Mouse (Mus musculus) layer of hippocampus, adult 11-12 months (tissue): ENCODE results near the gene Acot7.

Source experiments
- DNase-seq: peaks from one replicate; pipeline ENCODE4 v3.0.0; 2022; ENCODE audit warnings: low spot score

The Acot7 gene

DNA sequence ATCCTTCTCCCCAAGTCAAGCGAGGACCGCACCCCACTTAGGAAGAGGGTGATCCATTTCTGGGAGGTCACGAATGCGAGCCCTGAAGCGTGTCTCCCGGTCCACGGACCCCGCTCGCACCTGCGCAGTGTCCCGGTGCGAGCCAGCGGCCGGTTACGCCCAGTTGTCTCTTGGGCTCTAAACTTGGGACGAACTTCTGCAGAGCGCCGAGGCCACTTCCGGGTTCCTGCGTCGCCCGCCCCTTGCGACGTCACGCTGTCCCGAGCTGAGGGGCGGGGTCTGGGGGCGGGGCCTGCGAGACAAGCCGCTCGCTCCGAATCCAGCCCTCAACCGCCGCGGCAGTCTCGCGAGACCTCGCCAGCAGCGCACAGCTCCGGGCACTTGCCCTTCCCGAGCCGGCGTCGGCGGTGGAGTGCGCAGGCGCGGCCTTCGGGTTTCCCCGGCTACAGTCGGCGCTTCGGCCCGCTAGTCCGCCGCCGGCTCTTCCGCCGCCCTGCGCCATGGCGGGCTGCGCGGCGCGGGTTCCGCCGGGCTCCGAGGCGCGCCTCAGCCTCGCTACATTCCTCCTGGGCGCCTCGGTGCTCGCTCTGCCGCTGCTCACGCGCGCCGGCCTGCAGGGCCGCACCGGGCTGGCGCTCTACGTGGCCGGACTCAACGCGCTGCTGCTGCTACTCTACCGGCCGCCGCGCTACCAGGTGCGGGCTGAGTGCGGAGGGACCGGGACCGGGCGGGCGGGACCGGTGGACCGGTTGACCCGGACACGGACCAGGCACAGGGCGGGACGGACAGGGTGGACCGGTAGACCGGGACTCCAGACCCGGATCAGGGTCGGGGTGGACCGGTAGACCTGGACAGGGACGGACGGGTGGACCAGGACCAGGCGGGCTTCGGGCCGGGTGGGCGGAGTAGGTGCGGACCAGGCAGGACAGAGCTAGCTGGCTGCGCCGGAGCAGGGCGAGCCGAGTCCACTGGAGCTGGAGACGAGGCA lies 119.2 kb downstream of the Acot7 start, which contains the start of gene Icmt:
Gene Icmt, plus strand, starts transcription at position 354 of the 988 bp plus-strand sequence.
- DNase-seq: peak; percentile 99

- DNase-seq: no peak
These were observed 120.9 kb downstream of the Acot7 start for GRCm38 (mm10) chr4:152298836-152299235.

DNA sequence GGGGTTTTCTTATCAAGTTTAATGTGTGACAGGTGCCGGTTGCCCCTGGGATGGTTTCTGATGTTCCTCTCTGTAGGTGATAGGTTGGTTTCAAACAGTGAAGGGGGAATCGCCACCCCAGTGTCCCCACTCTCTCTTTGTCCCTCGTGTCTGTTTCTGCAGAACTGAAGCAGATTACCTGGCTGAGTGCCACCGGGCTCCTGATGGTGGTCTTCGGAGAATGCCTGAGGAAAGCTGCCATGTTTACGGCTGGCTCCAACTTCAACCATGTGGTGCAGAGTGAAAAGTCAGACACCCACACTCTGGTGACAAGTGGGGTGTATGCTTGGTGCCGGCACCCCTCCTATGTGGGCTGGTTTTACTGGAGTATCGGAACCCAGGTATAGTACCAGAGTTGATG lies 122.4 kb downstream of the Acot7 start:
- no peak for DNase-seq

GRCm38 (mm10) chr4:152302012-152302411 lies 124.1 kb downstream of the Acot7 start:
- DNase-seq: no peak

DNA sequence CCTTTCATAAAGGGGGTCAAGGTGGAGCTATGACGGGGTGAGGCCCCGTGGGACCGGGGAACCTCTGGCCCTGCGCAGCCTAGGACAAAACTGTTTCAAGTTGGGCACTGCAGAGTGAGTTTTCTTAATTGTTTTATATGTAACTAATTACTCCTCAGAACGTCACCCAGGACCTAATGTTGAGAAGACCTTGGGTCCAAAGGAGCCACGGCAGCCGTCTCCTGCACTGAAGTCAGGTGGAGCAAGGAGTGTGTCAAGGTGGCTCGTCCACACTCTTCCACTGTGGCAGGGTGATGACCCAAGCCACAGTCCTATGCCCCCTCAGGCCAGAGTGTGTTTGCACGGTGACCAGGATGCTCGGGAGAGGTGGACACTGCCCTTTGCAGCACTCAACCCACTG lies 125.2 kb downstream of the Acot7 start:
- DNase-seq: no peak

- DNase-seq: no peak
These were observed 126.8 kb downstream of the Acot7 start for GRCm38 (mm10) chr4:152304685-152305084.

- DNase-seq: no peak
These were observed 128.1 kb downstream of the Acot7 start for GRCm38 (mm10) chr4:152305991-152306390.

DNA sequence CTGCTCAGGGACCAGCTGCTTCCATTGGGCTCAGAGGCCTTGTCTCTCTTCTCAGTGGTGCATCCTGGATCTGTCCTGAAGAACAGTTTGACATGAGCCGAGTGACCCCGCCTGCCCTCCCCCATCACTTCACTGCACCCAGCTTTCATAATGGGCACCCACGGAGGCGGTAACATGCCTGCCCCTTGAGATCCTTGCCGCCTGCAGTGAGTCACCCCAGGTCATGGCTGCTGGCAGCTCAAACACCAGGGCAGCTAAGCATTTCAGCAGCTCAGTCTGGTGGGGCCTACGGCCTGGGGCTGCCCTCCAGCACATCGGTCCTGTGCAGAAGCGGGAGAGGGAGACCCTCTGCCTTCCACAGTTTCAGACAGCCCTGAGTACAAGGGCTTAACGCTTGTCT lies 129.6 kb downstream of the Acot7 start:
- DNase-seq: no peak

DNA sequence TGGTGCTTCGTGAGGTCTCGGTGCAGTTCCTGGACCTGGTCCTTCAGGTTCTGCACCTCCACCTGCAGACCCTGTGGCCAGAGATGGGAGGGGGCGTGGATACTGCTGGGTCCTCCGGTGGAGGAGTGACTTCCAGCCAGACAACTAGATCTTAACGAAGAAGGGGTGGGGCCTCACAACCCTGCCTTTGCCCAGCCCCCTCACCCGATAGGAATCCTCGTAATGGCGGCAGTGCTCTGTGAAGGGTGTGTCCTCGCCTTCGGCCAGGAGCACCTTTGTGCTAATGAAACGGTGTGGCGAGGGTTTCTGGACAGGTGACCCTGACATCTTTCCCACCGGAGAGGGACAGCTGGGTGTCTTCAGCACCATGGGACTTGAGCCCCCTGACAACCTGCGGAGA lies 134.3 kb downstream of the Acot7 start:
- no peak for DNase-seq

GRCm38 (mm10) chr4:152313211-152313632 lies 135.3 kb downstream of the Acot7 start:
- DNase-seq: no peak

DNA sequence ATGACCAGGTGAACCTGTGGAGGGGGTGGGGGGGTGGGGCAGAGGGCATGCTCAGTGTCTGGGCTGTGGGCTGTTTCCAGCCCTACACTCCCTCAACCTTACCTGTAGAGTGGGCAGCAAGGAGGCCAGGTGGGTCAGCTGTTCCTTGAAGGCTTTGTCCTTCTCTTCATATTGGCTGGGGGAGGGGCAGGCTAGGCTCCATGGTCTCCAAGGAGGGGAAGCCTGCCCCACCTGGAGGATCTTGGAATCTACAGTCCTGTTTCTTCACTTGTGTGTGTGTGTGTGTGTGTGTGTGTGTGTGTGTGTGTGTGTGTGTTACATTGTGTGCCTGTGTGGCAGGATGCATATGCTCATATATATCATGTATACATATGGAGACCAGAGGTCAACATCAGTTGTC lies 136.0 kb downstream of the Acot7 start:
- no peak for DNase-seq

DNA sequence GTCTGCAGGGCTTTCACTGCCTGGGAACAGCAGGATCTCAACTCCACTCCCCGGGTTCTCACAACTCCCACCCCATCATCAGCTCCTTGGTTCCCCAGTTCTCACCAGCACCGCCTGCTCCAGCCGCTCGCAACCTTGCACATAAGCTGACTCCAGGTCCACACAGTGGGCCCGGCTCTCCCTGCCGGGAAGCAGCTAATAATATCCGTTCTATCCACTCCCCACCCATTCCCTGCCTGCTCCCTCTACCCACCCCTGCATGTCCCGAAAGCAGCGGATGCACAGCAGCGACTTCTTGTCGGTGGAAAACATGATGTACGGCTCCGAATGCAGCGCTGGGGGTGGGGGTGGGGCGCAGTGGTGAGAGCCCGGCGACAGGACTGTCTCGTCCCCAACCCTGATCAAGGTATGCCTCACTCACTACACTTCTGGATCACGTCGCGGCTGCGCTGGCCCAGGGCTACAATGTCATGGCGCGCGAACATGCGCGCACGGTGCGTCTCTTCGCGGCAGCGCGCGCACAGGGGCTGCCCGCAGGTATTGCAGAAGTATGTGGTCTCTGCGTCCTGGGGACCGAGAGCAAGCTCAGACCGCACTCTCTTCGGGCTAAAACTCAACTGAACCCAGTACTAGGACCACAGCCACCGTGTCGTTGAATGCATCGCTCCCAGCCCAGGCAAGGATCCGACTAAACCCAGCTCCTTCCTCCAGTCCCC lies 137.7 kb downstream of the Acot7 start:
- no peak for DNase-seq

DNA sequence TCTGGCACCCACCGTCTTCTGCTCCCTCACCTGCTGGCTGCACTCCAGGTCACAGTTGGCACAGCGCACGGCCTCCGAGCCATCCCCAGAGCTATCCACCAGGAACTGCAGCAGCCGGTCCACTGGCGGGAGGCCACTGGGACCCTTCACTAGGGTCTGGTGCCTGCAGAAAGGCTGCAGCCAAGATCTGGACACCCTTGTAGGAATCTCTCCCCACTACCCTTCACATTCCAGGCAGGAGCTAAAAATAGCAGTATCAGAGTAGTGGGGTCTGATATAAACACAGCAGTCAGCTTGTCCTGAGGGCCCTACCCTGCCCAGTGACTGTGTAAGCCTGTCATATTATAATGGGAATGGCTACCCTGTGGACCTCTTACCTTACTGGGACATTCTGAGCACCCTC lies 139.7 kb downstream of the Acot7 start:
- DNase-seq: no peak

DNA sequence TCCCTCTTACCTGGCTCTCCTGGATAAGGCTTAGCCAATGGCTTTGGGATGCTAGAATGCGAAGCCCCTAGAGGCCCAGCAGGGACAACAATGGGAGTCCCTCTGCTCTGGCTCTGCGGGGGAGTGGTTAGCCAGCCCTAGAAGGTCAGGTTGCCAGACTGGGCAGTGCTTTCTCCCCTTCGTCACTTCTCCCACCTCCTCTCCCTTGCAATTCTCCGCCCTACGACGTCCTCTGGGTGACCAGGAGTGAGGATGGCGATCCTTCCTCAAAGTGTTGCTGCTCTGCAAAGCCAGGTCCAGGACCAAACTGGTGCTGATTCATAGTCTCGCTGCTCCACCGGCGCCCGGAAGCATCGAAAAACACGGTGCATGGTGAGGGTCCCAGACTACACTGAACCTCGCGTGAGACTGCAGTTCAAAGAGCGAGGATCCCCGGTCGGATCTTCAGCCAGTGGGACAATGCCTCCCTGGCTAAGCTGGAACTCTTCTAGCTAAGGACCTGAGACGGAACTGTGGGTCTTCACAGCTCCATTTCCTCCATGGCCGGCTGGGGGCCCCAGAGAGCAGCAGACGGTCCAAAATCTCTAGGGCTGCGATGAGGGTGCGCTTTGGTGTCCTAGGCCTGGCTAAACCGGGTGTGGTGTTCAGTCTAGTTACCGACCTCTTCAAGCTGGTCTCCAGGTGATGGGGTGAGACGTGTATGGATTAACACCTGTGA lies 140.7 kb downstream of the Acot7 start, which contains the start of gene Rnf207:
Gene Rnf207, minus strand, starts transcription at position 477 of the 718 bp plus-strand sequence.
- DNase-seq: no peak
